Mouse (Mus musculus) heart, embryonic 11.5 days (tissue): ENCODE results near the gene Oas2. TPM values are rescaled to one million over a fixed set of nuclear protein-coding genes. Genes with fewer than 3 reads are reported as not detected.
"Not testable (repeated sequence)": the region's sequence is repeated elsewhere in the genome, so short reads cannot be mapped to it uniquely, and the experiment has no call there.

Source experiments
- ATAC-seq: fragments of 200-750 bp; cut with Nextera tagmentation; replicated peaks from 2 replicates; pipeline ENCODE4 v1.8.0; 2017; ENCODE audit warnings: moderate library complexity; ENCODE audit not compliant: insufficient number of reproducible peaks, low FRiP score, low TSS enrichment
- H3K27ac ChIP-seq: fragments of 300-500 bp; sonication (generic); 2 replicates; pipeline ENCODE4 v1.5.1; 2014; ENCODE audit warnings: mild to moderate bottlenecking, low read depth, low read length
- H3K27me3 ChIP-seq: fragments of 300-500 bp; sonication (generic); 2 replicates; pipeline ENCODE4 v1.6.1; 2014; ENCODE audit warnings: mild to moderate bottlenecking, low read length, mixed read lengths; ENCODE audit not compliant: control insufficient read depth, insufficient read depth
- H3K36me3 ChIP-seq: fragments of 300-500 bp; sonication (generic); 2 replicates; pipeline ENCODE4 v1.6.1; 2014; ENCODE audit warnings: mild to moderate bottlenecking, low read length, moderate library complexity, mixed read lengths; ENCODE audit not compliant: control insufficient read depth, insufficient read depth
- H3K4me1 ChIP-seq: fragments of 300-500 bp; sonication (generic); 2 replicates; pipeline ENCODE4 v1.6.1; 2014; ENCODE audit warnings: low read length; ENCODE audit not compliant: control insufficient read depth, insufficient read depth
- H3K4me2 ChIP-seq: fragments of 300-500 bp; sonication (generic); 2 replicates; pipeline ENCODE4 v1.6.1; 2014; ENCODE audit warnings: mild to moderate bottlenecking, moderate library complexity
- H3K4me3 ChIP-seq: fragments of 300-500 bp; sonication (generic); 2 replicates; pipeline ENCODE4 v1.5.1; 2014; ENCODE audit warnings: low read depth, low read length
- H3K9ac ChIP-seq: fragments of 300-500 bp; sonication (generic); 2 replicates; pipeline ENCODE4 v1.6.1; 2014; ENCODE audit warnings: mild to moderate bottlenecking, low read depth, low read length, moderate library complexity
- H3K9me3 ChIP-seq: fragments of 300-500 bp; sonication (generic); replicated peaks from 2 replicates; pipeline ENCODE4 v1.6.1; 2016; ENCODE audit warnings: low read length; ENCODE audit not compliant: control insufficient read depth
- WGBS: fragments of 180-500 bp; shearing (Covaris S2); extraction: QIAGEN DNeasy Blood & Tissue Kit; methylation state at CpG from one replicate; pipeline ENCODE4 v1.1.7; 2014; ENCODE audit not compliant: insufficient replicate concordance; 5-methylcytosine and 5-hydroxymethylcytosine counted together
- polyA plus RNA-seq: library from polyadenylated mRNA; unstranded; fragments of >200 nt; fragmentation: Nextera tagmentation; extraction: Ambion mirVana; gene quantifications from 2 replicates; pipeline ENCODE4 v1.2.1, GENCODE M21; 2014

Oas2 gene
- 0.07 and 0.13 TPM in 2 replicates for polyA plus RNA-seq

- ATAC-seq: no peak
- no peaks in the 10 kb centered on the region for H3K4me1 ChIP-seq
- H3K4me3 ChIP-seq: no peak within 1 kb of the TSS
- 63% methylated on average over 5 of the region's 5 CpGs for WGBS
- H3K4me2 ChIP-seq: no peak within 1 kb of the TSS
- no peaks in the 10 kb centered on the region for H3K9me3 ChIP-seq
- H3K36me3 ChIP-seq: no peaks in the 10 kb centered on the region
- no peak within 1 kb of the TSS for H3K27ac ChIP-seq
- H3K9ac ChIP-seq: no peak within 1 kb of the TSS
- no peaks in the 10 kb centered on the region; the same call in 1 of the 2 replicates for H3K27me3 ChIP-seq
Observed at GRCm38 (mm10) chr5:120749688-120750087, at the start of gene Oas2. Oas2 (minus strand) TSS chr5:120749853.

- not testable (repeated sequence) for H3K27ac ChIP-seq, H3K36me3 ChIP-seq, H3K9ac ChIP-seq, H3K9me3 ChIP-seq, H3K4me3 ChIP-seq, H3K4me1 ChIP-seq, ATAC-seq, H3K4me2 ChIP-seq
- peaks cover 12% of the 10 kb centered on the region for H3K27me3 ChIP-seq
- WGBS: 59% methylated on average over 2 of the region's 2 CpGs
Observed at GRCm38 (mm10) chr5:120798943-120799342, 49.3 kb upstream of the Oas2 start.

GRCm38 (mm10) chr5:120798147-120798546, 48.5 kb upstream of the Oas2 start:
- H3K27ac ChIP-seq, H3K9ac ChIP-seq, H3K4me3 ChIP-seq, H3K27me3 ChIP-seq, ATAC-seq, H3K4me2 ChIP-seq, H3K4me1 ChIP-seq, H3K9me3 ChIP-seq, H3K36me3 ChIP-seq: not testable (repeated sequence)
- 48% methylated on average over 5 of the region's 5 CpGs for WGBS

GRCm38 (mm10) chr5:120795480-120796034, 45.9 kb upstream of the Oas2 start, which contains the start of gene Oas1e:
Oas1e (minus strand) TSS chr5:120795530.
- H3K27ac ChIP-seq, ATAC-seq, H3K27me3 ChIP-seq, H3K9me3 ChIP-seq, H3K4me1 ChIP-seq, H3K36me3 ChIP-seq, H3K4me2 ChIP-seq, H3K9ac ChIP-seq, H3K4me3 ChIP-seq: not testable (repeated sequence)
- 64% methylated on average over 9 of the region's 9 CpGs for WGBS

GRCm38 (mm10) chr5:120793043-120793442, 43.4 kb upstream of the Oas2 start:
- Histone ChIP-seq H3K9ac (no peak overlapping the region), H3K4me2 (no peak overlapping the region), H3K27ac (no peak overlapping the region), H3K4me1 (no peaks in the 10 kb centered on the region), H3K4me3 (no peak overlapping the region), H3K36me3 (no peaks in the 10 kb centered on the region), H3K27me3 (0 out of 2 replicates have a peak, but pooled peaks cover 2% of the 10 kb centered on the region), H3K9me3 (no peaks in the 10 kb centered on the region)
- no peak for ATAC-seq
- whole genome bisulfite sequencing: 25% methylated on average over 2 of the region's 2 CpGs

GRCm38 (mm10) chr5:120787042-120787441, 37.4 kb upstream of the Oas2 start:
- ATAC-seq: no peak
- H3K4me3 ChIP-seq: no peak overlapping the region
- no peaks in the 10 kb centered on the region for H3K4me1 ChIP-seq
- WGBS: 68% methylated on average over 3 of the region's 3 CpGs
- H3K9ac ChIP-seq: no peak overlapping the region
- no peak overlapping the region for H3K27ac ChIP-seq
- H3K4me2 ChIP-seq: no peak overlapping the region
- H3K27me3 ChIP-seq: no peaks in the 10 kb centered on the region
- no peaks in the 10 kb centered on the region for H3K9me3 ChIP-seq
- no peaks in the 10 kb centered on the region for H3K36me3 ChIP-seq

GRCm38 (mm10) chr5:120782446-120782845, 32.8 kb upstream of the Oas2 start:
- Histone ChIP-seq H3K27ac (no peak overlapping the region), H3K4me1 (no peaks in the 10 kb centered on the region), H3K9me3 (no peaks in the 10 kb centered on the region), H3K36me3 (no peaks in the 10 kb centered on the region), H3K9ac (no peak overlapping the region), H3K4me3 (no peak overlapping the region), H3K27me3 (no peaks in the 10 kb centered on the region), H3K4me2 (no peak overlapping the region)
- 81% methylated on average over 2 of the region's 2 CpGs for WGBS
- no peak for ATAC-seq

GRCm38 (mm10) chr5:120781646-120782045, 32.0 kb upstream of the Oas2 start:
- H3K27ac ChIP-seq: no peak overlapping the region
- no peak for ATAC-seq
- no peaks in the 10 kb centered on the region for H3K9me3 ChIP-seq
- H3K27me3 ChIP-seq: no peaks in the 10 kb centered on the region
- WGBS: 95% methylated on average over 1 of the region's 1 CpGs
- H3K4me2 ChIP-seq: no peak overlapping the region
- no peak overlapping the region for H3K4me3 ChIP-seq
- H3K9ac ChIP-seq: no peak overlapping the region
- H3K4me1 ChIP-seq: no peaks in the 10 kb centered on the region
- no peaks in the 10 kb centered on the region for H3K36me3 ChIP-seq

GRCm38 (mm10) chr5:120779922-120780321, 30.3 kb upstream of the Oas2 start:
- H3K9me3 ChIP-seq: no peaks in the 10 kb centered on the region
- ATAC-seq: no peak
- no peaks in the 10 kb centered on the region for H3K27me3 ChIP-seq
- no peak overlapping the region for H3K27ac ChIP-seq
- H3K4me3 ChIP-seq: no peak overlapping the region
- no peak overlapping the region for H3K9ac ChIP-seq
- no peak overlapping the region for H3K4me2 ChIP-seq
- no peaks in the 10 kb centered on the region for H3K36me3 ChIP-seq
- 30% methylated on average over 3 of the region's 3 CpGs for WGBS
- peaks cover 9% of the 10 kb centered on the region for H3K4me1 ChIP-seq
